Mouse (Mus musculus): ENCODE data around the gene Dnal4. TPM values are rescaled to one million over a fixed set of nuclear protein-coding genes. Genes with fewer than 3 reads are reported as not detected.

Dnal4 gene
- polyA plus RNA-seq, 1 experiment from 2014 or later, result 91.6 TPM

DNA sequence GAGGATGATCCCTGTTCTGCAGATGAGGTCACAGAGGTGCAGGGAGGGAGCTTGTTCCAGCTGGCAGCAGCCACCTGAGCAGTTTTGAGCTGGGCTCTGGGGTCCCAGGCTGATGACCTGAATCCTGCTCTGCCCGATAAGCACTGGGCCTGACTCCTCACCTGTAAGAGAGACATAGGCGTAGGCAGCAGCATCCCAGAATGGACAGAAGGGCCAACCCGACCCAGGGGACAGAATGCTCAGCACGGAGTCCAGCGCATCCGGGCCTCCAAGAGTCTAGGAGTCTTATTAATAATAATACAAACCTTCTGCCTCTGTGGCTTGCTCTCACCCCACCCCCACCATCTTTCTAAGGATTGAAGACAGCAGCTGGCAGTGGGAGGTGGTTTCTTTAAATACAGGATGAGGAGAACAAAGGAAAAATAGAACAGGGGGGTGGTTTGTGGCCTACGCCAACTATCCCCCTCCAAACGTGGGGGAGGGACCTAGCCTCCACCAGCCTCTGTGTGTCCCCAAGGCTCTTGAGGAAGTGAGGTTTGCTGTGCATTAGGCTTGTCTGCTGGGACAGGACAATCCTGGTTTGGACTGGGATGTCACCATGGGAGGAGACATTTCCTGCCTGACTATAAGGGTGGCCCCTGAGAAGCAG lies 21.5 kb downstream of the Dnal4 start:
- H3K36me3 ChIP-seq, result peaks cover 7% of the 10 kb centered on the region
- WGBS, result 52% methylated on average over 8 of the region's 8 CpGs
- no peak overlapping the region for H3K4me2 ChIP-seq (replicated peaks)
- peak overlapping the region; percentile 60 for H3K27ac ChIP-seq
- H3K9me3 ChIP-seq, result no peaks in the 10 kb centered on the region
- no peak overlapping the region for H3K9ac ChIP-seq (replicated peaks)
- peaks cover 15% of the 10 kb centered on the region for H3K4me1 ChIP-seq (replicated peaks)
- no peak for ATAC-seq
- no peak overlapping the region for H3K4me3 ChIP-seq (replicated peaks)
- H3K27me3 ChIP-seq, result no peaks in the 10 kb centered on the region

GRCm38 (mm10) chr15:79755176-79755575 lies 22.5 kb downstream of the Dnal4 start:
- Histone ChIP-seq H3K4me3 (replicated peaks) (no peak overlapping the region), H3K4me2 (replicated peaks) (no peak overlapping the region), H3K9me3 (no peaks in the 10 kb centered on the region), H3K4me1 (replicated peaks) (peaks cover 15% of the 10 kb centered on the region), H3K9ac (replicated peaks) (no peak overlapping the region), H3K36me3 (no peaks in the 10 kb centered on the region), H3K27me3 (no peaks in the 10 kb centered on the region), H3K27ac (no peak overlapping the region; the same call in 1 of the 2 replicates)
- WGBS, result 91% methylated on average over 4 of the region's 4 CpGs
- no peak for ATAC-seq

GRCm38 (mm10) chr15:79753873-79754272 lies 23.8 kb downstream of the Dnal4 start:
- Histone ChIP-seq H3K9ac (replicated peaks) (peak overlapping the region; percentile 28; the same call in 1 of the 2 replicates), H3K4me2 (replicated peaks) (no peak overlapping the region), H3K27me3 (no peaks in the 10 kb centered on the region), H3K9me3 (no peaks in the 10 kb centered on the region), H3K36me3 (no peaks in the 10 kb centered on the region), H3K4me3 (replicated peaks) (no peak overlapping the region), H3K4me1 (replicated peaks) (peaks cover 15% of the 10 kb centered on the region), H3K27ac (no peak overlapping the region)
- 59% methylated on average over 4 of the region's 4 CpGs for WGBS
- ATAC-seq, result no peak

DNA sequence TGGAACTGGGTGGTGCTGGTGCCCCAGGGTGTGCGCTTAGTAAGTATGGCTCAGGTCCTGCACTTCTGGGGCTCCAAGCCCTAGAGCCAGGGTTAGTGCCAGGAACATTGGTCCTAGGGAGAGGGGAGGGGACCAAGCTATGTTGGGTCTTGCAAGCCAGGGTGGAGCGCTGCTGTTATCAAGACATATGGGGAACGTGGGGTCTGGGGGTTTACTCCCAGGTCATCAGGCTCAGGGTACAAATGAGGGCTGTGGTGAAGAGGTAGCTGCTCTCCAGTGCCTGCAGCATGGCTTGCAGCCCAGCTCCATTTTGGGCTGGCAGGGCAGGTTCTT lies 24.3 kb downstream of the Dnal4 start:
- Histone ChIP-seq H3K9ac (replicated peaks) (no peak overlapping the region), H3K4me3 (replicated peaks) (no peak overlapping the region), H3K27me3 (no peaks in the 10 kb centered on the region), H3K27ac (no peak overlapping the region), H3K9me3 (no peaks in the 10 kb centered on the region), H3K4me2 (replicated peaks) (no peak overlapping the region), H3K36me3 (no peaks in the 10 kb centered on the region), H3K4me1 (replicated peaks) (peaks cover 15% of the 10 kb centered on the region)
- WGBS, result 92% methylated on average over 3 of the region's 3 CpGs
- ATAC-seq, result no peak; the same call in 1 of the 2 replicates

DNA sequence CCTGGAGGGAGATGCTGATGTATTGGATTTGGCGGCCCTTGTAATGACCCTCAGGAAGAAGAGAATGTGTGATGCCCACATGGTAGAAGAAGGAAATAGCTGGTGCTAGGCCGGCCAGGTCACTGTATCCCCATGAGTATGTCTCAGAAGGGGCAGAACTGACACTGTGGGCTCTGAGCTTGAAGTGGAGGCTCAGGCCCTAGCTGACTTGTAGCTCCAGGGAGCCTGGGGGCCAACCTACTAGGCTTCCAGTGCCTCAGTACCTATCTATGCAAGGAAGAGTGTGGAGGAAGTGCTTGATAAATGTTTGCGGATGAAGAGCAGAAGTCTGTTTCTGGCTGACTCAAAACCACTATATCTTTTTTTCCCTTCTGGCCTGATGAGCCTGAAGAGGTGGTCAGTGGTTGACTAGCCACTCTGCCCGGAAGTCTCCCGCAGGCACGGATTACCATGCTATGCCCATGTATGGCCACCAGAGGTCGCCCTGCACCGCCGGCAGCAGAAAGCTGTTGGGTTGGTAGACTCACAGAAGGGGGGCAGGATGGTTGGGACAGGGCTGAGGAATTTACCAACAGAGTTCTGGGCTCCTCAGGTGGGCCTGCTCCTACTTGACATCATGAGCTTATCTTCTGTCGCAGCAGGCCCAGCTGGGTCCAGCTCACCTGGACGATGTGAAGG lies 24.8 kb downstream of the Dnal4 start:
- Histone ChIP-seq H3K4me3 (replicated peaks) (no peak overlapping the region), H3K36me3 (no peaks in the 10 kb centered on the region), H3K4me1 (replicated peaks) (peaks cover 15% of the 10 kb centered on the region), H3K4me2 (replicated peaks) (no peak overlapping the region), H3K9me3 (no peaks in the 10 kb centered on the region), H3K9ac (replicated peaks) (no peak overlapping the region), H3K27me3 (no peaks in the 10 kb centered on the region), H3K27ac (no peak overlapping the region)
- peak; percentile 63 for ATAC-seq
- 22% methylated on average over 11 of the region's 11 CpGs for WGBS

DNA sequence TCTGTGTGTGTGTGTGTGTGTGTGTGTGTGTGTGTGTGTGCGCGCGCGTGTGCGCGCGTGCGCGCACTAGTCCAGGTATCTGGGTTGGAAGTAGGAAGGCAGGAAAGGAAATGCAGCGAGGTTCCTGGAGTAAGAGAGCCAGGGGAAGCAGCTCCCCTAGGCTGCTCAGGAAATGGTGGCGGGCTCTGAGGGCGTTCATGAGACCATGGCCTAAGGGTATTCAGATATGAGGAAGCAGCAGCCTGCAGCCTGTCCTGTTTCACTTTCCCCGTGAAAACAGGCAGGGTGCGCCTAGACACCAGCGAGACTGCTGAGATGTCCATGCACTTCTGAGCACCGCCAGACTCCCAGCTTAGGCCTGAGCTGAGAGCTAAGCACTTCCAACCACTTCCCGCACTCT lies 25.9 kb downstream of the Dnal4 start:
- 82% methylated on average over 17 of the region's 17 CpGs for WGBS
- ATAC-seq, result no peak

DNA sequence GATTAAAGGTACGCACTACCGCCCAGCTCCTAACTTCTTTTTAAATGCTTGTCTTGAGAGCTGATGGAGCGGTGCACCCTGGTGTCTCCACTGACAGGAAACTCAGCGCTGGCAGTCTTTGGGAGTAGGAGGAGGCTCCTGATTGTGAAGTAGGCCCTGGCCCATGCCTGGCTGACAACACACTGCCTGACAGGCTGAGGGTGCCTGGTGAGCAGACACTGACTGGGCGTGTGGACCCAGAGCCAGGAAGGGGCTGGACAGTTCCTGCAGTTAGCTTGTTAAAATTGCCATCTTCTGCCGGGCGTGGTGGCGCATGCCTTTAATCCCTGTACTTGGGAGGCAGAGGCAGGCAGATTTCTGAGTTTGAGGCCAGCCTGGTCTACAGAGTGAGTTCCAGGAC lies 27.4 kb downstream of the Dnal4 start:
- no peak for ATAC-seq

More for the DNA sequence above, 25.9 kb downstream of the Dnal4 start:
- H3K27me3 ChIP-seq, result no peaks in the 10 kb centered on the region
- H3K36me3 ChIP-seq, result no peaks in the 10 kb centered on the region
- no peak overlapping the region for H3K4me2 ChIP-seq (replicated peaks)
- H3K9me3 ChIP-seq, result no peaks in the 10 kb centered on the region
- H3K4me1 ChIP-seq (replicated peaks), result peaks cover 14% of the 10 kb centered on the region
- no peak overlapping the region for H3K27ac ChIP-seq
- no peak overlapping the region for H3K9ac ChIP-seq (replicated peaks)
- H3K4me3 ChIP-seq (replicated peaks), result no peak overlapping the region

DNA sequence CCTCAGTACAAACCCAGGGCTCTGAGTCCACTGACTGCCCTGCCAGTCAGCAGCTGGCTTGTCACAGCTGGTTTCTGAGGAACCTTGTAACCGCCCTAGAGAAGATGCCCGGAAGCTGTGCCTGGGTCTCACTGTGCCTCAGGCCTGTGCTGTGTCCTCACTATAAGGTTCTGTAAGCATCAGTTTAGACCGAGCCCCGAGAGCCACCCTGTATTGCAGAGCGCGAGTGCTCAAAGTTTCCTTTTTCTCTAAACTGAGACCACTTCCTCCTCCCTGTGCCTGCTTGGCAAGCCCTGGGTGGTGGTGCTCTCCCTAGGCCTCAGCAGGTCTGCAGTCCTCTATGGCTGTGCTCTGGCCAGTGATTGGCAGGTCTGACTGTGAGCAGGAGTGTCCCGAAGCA lies 28.5 kb downstream of the Dnal4 start:
- Histone ChIP-seq H3K36me3 (no peaks in the 10 kb centered on the region), H3K4me3 (replicated peaks) (no peak overlapping the region), H3K27me3 (no peaks in the 10 kb centered on the region), H3K9ac (replicated peaks) (no peak overlapping the region), H3K4me2 (replicated peaks) (no peak overlapping the region), H3K27ac (no peak overlapping the region), H3K4me1 (replicated peaks) (0 out of 2 replicates have a peak, but pooled peaks cover 5% of the 10 kb centered on the region), H3K9me3 (no peaks in the 10 kb centered on the region)
- 95% methylated on average over 7 of the region's 7 CpGs for WGBS
- ATAC-seq, result no peak

More for the DNA sequence above, 27.4 kb downstream of the Dnal4 start:
- no peak overlapping the region for H3K4me3 ChIP-seq (replicated peaks)
- H3K4me2 ChIP-seq (replicated peaks), result no peak overlapping the region
- no peaks in the 10 kb centered on the region for H3K27me3 ChIP-seq
- H3K4me1 ChIP-seq (replicated peaks), result 0 out of 2 replicates have a peak, but pooled peaks cover 5% of the 10 kb centered on the region
- H3K27ac ChIP-seq, result no peak overlapping the region
- 86% methylated on average over 8 of the region's 8 CpGs for WGBS
- H3K36me3 ChIP-seq, result no peaks in the 10 kb centered on the region
- no peak overlapping the region for H3K9ac ChIP-seq (replicated peaks)
- H3K9me3 ChIP-seq, result no peaks in the 10 kb centered on the region

GRCm38 (mm10) chr15:79747998-79748397 lies 29.7 kb downstream of the Dnal4 start:
- no peaks in the 10 kb centered on the region for H3K36me3 ChIP-seq
- peaks cover 3% of the 10 kb centered on the region for H3K4me1 ChIP-seq (replicated peaks)
- no peak overlapping the region for H3K27ac ChIP-seq
- H3K9ac ChIP-seq (replicated peaks), result no peak overlapping the region
- no peaks in the 10 kb centered on the region for H3K27me3 ChIP-seq
- ATAC-seq, result peak; percentile 43
- no peak overlapping the region for H3K4me3 ChIP-seq (replicated peaks)
- no peaks in the 10 kb centered on the region for H3K9me3 ChIP-seq
- 45% methylated on average over 11 of the region's 11 CpGs for WGBS
- H3K4me2 ChIP-seq (replicated peaks), result no peak overlapping the region

- Histone ChIP-seq H3K27me3 (no peaks in the 10 kb centered on the region), H3K4me3 (replicated peaks) (no peak overlapping the region), H3K27ac (no peak overlapping the region), H3K9ac (replicated peaks) (no peak overlapping the region), H3K9me3 (no peaks in the 10 kb centered on the region), H3K4me2 (replicated peaks) (no peak overlapping the region), H3K4me1 (replicated peaks) (peaks cover 14% of the 10 kb centered on the region), H3K36me3 (no peaks in the 10 kb centered on the region)
- ATAC-seq, result no peak
- WGBS, result 94% methylated on average over 5 of the region's 5 CpGs
These were observed 31.8 kb downstream of the Dnal4 start for GRCm38 (mm10) chr15:79745883-79746282.

DNA sequence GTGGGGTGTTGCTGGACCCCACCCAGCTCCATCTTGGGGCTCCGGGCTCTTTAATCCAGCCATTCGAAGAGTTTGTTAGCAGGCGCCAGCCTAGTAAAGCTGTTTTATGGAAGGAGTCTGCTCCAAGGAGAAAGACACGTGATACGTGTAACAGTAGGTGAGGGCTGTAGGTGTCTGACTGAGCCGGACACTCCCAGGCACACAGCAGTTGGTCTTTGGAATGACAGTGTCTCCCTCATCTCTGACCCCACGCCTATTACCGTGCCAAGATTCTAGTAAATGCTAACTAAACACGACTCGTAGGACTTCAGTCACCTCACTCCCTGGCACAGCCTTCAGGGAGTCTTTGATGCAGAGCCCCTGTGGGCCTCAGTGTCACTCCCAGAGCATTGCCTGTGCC lies 32.3 kb downstream of the Dnal4 start:
- H3K4me1 ChIP-seq (replicated peaks), result peaks cover 19% of the 10 kb centered on the region
- H3K36me3 ChIP-seq, result no peaks in the 10 kb centered on the region
- H3K9ac ChIP-seq (replicated peaks), result 0 out of 2 replicates have a peak overlapping the region, but pooled peaks have one; percentile 6
- no peak overlapping the region for H3K4me2 ChIP-seq (replicated peaks)
- no peak for ATAC-seq
- 86% methylated on average over 10 of the region's 10 CpGs for WGBS
- H3K9me3 ChIP-seq, result no peaks in the 10 kb centered on the region
- no peak overlapping the region for H3K27ac ChIP-seq
- H3K27me3 ChIP-seq, result no peaks in the 10 kb centered on the region
- H3K4me3 ChIP-seq (replicated peaks), result no peak overlapping the region

DNA sequence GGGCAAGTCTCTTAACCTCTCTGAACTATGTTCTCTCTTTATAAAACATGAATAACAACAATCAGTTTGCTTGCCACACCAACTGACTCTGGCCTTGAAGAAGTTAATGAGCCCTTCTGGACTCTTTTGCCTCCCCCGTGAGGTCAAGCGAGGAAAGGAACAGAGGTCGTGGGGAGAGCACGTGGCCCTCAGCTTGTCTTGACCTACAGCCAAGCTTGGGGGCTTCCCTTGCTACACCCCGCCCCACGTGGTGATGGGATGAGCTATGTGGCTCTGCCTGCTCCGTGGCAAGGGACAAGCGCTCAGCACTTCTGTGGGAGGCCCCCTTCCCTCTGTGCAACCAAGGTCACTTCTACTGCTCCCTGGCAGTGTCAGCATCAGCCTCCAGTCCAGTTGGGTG lies 32.9 kb downstream of the Dnal4 start:
- Histone ChIP-seq H3K36me3 (peaks cover under 1% of the 10 kb centered on the region; the same call in 1 of the 2 replicates), H3K27me3 (no peaks in the 10 kb centered on the region), H3K4me1 (replicated peaks) (peaks cover 25% of the 10 kb centered on the region), H3K27ac (no peak overlapping the region), H3K9me3 (no peaks in the 10 kb centered on the region), H3K4me3 (replicated peaks) (no peak overlapping the region), H3K4me2 (replicated peaks) (no peak overlapping the region), H3K9ac (replicated peaks) (no peak overlapping the region)
- 84% methylated on average over 8 of the region's 8 CpGs for WGBS
- no peak for ATAC-seq

All from midbrain, embryonic 13.5 days (tissue).